Mouse (Mus musculus) hematopoietic multipotent progenitor cell, adult 10-12 weeks (in vitro differentiated cells): ENCODE data around the gene Nudt2. TPM values are rescaled to one million over a fixed set of nuclear protein-coding genes. Genes with fewer than 3 reads are reported as not detected.

ENCODE experiments used
- polyA plus RNA-seq: library from polyadenylated mRNA; stranded (reverse); fragments of >175 nt; gene quantifications from 2 replicates; pipeline ENCODE4 v1.2.3, GENCODE M21; 2012; ENCODE audit warnings: low replicate concordance

Nudt2 gene
- 0.56 and 7.2 TPM in 2 replicates for polyA plus RNA-seq

DNA sequence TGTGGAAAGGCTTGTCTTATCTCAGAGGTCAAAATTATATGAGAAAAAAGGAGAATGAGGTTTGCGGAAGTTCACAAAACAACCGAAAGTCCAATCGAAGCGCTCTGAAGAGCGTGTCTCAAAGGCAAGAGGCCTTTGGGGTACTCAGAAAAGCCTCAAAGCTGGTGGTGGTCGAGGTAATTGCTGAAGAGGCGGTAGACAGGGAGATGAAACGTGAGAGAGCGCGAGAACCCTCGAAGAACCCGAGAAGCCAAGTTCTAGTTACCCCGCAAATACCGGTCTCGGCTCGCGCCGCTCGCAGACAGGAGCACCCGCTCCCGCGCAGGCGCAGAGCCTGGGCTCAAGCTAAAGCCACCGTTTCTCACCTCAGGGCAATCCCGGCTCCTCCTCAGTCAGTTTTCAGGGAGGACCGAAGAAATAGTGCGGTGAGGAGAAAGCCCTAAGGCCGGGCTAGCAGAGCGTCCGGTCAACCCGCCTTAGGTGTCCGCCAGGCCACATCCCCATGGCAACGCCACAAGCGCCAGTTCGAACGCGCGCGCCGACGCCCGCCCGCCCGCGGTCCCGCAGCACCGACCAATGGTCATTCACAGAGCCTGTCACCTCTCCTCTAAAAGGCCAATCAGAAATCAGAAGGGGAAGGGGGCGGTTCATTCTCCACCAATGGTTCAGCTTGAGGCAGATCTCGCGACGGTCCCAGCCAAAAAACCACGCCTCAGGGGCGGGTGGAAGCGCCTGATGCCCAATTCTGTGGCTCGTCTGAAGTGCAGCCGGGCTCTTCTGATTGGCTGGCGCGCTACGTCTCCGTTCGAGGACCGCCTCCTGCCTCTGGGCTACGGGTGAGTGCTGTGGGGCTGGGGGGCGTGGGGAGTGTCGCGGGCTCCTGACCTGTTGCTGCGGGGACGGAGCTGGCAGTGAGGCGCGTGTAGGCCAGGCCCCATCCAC lies at the start of gene Nudt2, which contains the start of gene Kif24:
Nudt2 (plus strand) TSS at position 807 of the 942 bp plus-strand sequence.
Kif24 (minus strand) TSS at position 543 of the 942 bp plus-strand sequence.

DNA sequence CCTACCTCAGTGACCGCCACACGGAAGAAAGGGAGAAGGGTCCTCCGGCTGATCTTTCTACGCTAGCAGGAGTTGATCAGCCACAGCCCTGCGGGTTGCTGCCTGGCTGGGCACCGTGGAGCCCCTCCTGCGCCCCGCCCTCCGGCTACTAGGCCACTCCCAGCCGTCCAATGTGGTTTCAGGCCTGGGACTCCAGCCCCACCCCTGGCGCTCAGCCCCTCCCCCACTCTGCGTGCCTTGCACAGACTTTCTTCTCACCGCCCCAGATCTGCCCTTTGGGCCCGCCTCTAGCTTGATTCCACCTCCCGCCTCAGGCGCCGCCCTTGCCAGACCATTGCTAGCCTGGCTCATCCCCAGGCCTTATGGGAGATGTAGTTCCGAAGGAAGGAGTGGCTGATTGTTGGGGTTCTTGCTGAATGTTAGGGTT lies 38.0 kb downstream of the Nudt2 start, which contains the start of gene AI464131:
AI464131 (minus strand) TSS at position 91 of the 427 bp plus-strand sequence.

DNA sequence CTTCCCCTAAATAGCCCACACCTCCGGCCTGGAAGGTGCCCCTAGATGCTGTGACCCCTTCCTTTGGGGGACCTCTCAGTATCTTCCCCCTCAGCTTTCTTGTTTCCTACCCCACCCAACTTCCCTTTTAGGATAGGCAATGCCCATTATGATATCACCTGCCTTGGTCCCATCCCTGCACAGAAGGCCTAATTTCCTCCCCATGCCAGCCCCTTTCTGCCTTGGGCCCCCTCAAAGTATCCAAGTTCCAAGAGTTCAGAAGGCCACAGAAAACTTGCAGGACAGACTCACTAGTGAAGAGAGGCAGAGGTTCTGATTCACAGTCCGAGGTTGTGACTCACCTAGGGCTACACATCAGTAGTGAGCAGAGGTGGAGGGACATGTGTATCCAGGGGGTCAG lies 52.3 kb downstream of the Nudt2 start, which contains the start of gene 1110017D15Rik:
1110017D15Rik (minus strand) TSS at position 101 of the 400 bp plus-strand sequence.

Other genes with a start within 250 kb of the Nudt2 start
- 227 and 574 TPM in 2 replicates for gene Ubap2, start 190.0 kb upstream of the Nudt2 start, polyA plus RNA-seq
- 52.8 and 59.2 TPM in 2 replicates for gene Dcaf12, start 150.3 kb upstream of the Nudt2 start, polyA plus RNA-seq
- 20.6 and 51.0 TPM in 2 replicates for gene Ubap1, start 116.2 kb upstream of the Nudt2 start, polyA plus RNA-seq
- gene Kif24, start 264 bp upstream of the Nudt2 start, polyA plus RNA-seq = 0.55 and 1.8 TPM in 2 replicates
- gene AI464131, start 37.9 kb downstream of the Nudt2 start, polyA plus RNA-seq = 0.12 TPM in 1 of 2 replicates, not detected in the other
- gene 1110017D15Rik, start 52.2 kb downstream of the Nudt2 start, polyA plus RNA-seq = not detected in 2 replicates
- gene Fam219a, start 104.4 kb downstream of the Nudt2 start, polyA plus RNA-seq = 13.1 and 48.1 TPM in 2 replicates
- gene Dnaic1, start 104.6 kb downstream of the Nudt2 start, polyA plus RNA-seq = not detected in 2 replicates
- gene Enho, start 175.2 kb downstream of the Nudt2 start, polyA plus RNA-seq = 1.4 TPM in 2 replicates
- gene Cntfr, start 231.9 kb downstream of the Nudt2 start, polyA plus RNA-seq = 0.27 and 0.59 TPM in 2 replicates
- gene Il11ra1, start 234.8 kb downstream of the Nudt2 start, polyA plus RNA-seq = 5.0 and 10.5 TPM in 2 replicates
- gene Rpp25l, start 248.4 kb downstream of the Nudt2 start, polyA plus RNA-seq = 55.1 and 56.5 TPM in 2 replicates